Mouse (Mus musculus) liver, embryonic 14 days (tissue): Measurements from ENCODE around the gene Sox9. TPM values are rescaled to one million over a fixed set of nuclear protein-coding genes. Genes with fewer than 3 reads are reported as not detected.

Experiments
- polyA plus RNA-seq: library from polyadenylated mRNA; depleted of rRNA; stranded (reverse); fragments of >200 nt; gene quantifications from 2 replicates; pipeline ENCODE4 v1.2.3, GENCODE M21; 2012; rRNA removed

Sox9 gene
- polyA plus RNA-seq: 0.23 and 0.32 TPM in 2 replicates

DNA sequence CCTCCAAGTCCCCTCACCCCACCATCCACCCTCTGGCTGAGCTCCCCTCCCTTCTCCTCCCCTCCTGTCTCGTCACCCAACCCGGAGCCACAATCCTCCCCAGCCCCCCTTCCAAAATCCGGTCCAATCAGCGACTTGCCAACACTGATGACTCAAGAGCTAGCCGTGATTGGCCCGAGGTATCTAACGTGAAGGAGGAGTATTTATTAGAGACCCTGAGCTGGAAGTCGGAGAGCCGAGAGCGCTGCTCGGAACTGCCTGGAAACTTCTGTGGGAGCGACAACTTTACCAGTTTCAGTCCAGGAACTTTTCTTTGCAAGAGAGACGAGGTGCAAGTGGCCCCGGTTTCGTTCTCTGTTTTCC lies at the start of gene Sox9:
TSS of gene Sox9 (plus strand) at position 231 of the 363 bp plus-strand sequence.

